In the genomic region with DNA sequence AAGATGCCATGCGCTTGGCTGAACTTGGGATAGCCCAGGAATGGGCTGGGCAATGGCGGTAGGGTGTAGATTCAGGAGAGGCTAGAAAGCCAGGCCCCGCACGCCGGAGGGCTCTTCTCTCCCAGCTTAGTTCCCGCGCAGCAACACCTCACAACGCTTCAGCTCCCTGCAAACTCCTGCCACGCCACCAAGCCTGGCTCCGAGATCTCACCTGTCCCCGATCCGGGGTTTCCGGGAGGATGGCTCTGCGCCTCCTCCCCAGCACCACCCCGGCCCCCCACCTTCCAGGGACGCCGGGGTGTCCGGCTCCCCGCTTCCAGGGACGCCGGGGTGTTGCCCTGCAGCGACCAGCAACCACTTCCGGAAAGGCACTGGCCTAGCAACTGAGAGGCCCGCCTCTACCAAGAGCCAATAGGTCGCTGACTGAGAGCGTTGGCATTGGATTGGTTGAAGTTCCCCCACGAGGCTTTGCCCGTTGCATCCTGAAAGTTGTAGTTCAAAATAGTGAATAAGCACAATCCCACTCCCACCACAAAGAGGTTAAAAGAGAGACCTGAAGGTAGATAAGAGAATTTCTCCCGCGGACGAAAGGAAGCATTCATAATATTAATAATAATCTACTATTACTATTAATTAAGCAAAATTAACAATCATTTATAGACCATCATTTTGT, we compare ENCODE assay signal across 8 mouse cellular contexts. TPM values are rescaled to one million over a fixed set of nuclear protein-coding genes. Genes with fewer than 3 reads are reported as not detected.
A peak's percentile ranks its signal among the peaks of the same experiment; 100 is the strongest.
DNase-seq lines count a peak whose midpoint lies in the region; ATAC-seq lines count a peak whose summit lies in the region.

Gene Cep164 (minus strand): TSS at position 401 of the 673 bp plus-strand sequence.

- H3K4me2 ChIP-seq in heart, embryonic 13.5 days, result peak within 1 kb of the TSS; percentile 96
- H3K4me2 ChIP-seq in liver, embryonic 12.5 days, result peak within 1 kb of the TSS; percentile 92
- H3K4me2 ChIP-seq in stomach, embryonic 15.5 days, result peak within 1 kb of the TSS; percentile 77

- H3K27ac ChIP-seq in brown adipose tissue, adult 24 weeks (replicated peaks; ENCODE audit: low read depth, low read length), result no peak within 1 kb of the TSS
- peak within 1 kb of the TSS; percentile 77 for H3K27ac ChIP-seq in heart, embryonic 13.5 days (replicated peaks)
- H3K27ac ChIP-seq in liver, embryonic 12.5 days, result peak within 1 kb of the TSS; percentile 43; the same call in 1 of the 2 replicates
- H3K27ac ChIP-seq in stomach, embryonic 15.5 days, result peak within 1 kb of the TSS; percentile 88

- DNase-seq in CD4-positive, CD25-positive, alpha-beta regulatory T cell, adult 2 months (ENCODE audit: low read depth, low spot score), result peak; percentile 88
- peak; percentile 45 for DNase-seq in fat pad, adult 2 months (ENCODE audit: extremely low read depth, low read depth, low spot score)
- DNase-seq in kidney, postnatal 10 days, result peak; percentile 91
- DNase-seq in natural killer cell, adult 2 months (ENCODE audit: low spot score in 2 of 2), result peak; percentile 80 to 82

- no peaks in the 10 kb centered on the region for H3K27me3 ChIP-seq in heart, embryonic 13.5 days (replicated peaks)
- peaks cover 12% of the 10 kb centered on the region for H3K27me3 ChIP-seq in liver, embryonic 12.5 days (replicated peaks)
- H3K27me3 ChIP-seq in stomach, embryonic 15.5 days (replicated peaks), result no peaks in the 10 kb centered on the region

- H3K4me3 ChIP-seq in brown adipose tissue, adult 24 weeks (ENCODE audit: insufficient read depth, low read depth, low read length), result peak within 1 kb of the TSS; percentile 86
- H3K4me3 ChIP-seq in heart, embryonic 13.5 days, result peak within 1 kb of the TSS; percentile 78
- H3K4me3 ChIP-seq in liver, embryonic 12.5 days, result peak within 1 kb of the TSS; percentile 70
- peak within 1 kb of the TSS; percentile 93 for H3K4me3 ChIP-seq in stomach, embryonic 15.5 days (replicated peaks)

- peak; percentile 82 for ATAC-seq in heart, embryonic 13.5 days (ENCODE audit: extremely low read depth, insufficient number of reproducible peaks, low FRiP score, low TSS enrichment)
- ATAC-seq in liver, embryonic 12.5 days, result peak; percentile 95
- ATAC-seq in stomach, embryonic 15.5 days (ENCODE audit: insufficient read depth, low FRiP score, low read depth), result peak; percentile 96

- under 1% methylated on average over 31 of the region's 31 CpGs for WGBS in heart, embryonic 13.5 days
- WGBS in liver, embryonic 12.5 days (ENCODE audit: insufficient replicate concordance), result under 1% methylated on average over 31 of the region's 31 CpGs
- 1% methylated on average over 31 of the region's 31 CpGs for whole genome bisulfite sequencing in stomach, embryonic 15.5 days

- peaks cover 8% of the 10 kb centered on the region; the same call in 1 of the 2 replicates for H3K9me3 ChIP-seq in heart, embryonic 13.5 days
- peaks cover 9% of the 10 kb centered on the region; the same call in 1 of the 2 replicates for H3K9me3 ChIP-seq in liver, embryonic 12.5 days (replicated peaks)
- H3K9me3 ChIP-seq in stomach, embryonic 15.5 days, result 0 out of 2 replicates have a peak, but pooled peaks cover 3% of the 10 kb centered on the region

- H3K9ac ChIP-seq in heart, embryonic 13.5 days, result peak within 1 kb of the TSS; percentile 84
- H3K9ac ChIP-seq in liver, embryonic 12.5 days, result peak within 1 kb of the TSS; percentile 72
- H3K9ac ChIP-seq in stomach, embryonic 15.5 days, result peak within 1 kb of the TSS; percentile 55

- no peaks in the 10 kb centered on the region for H3K4me1 ChIP-seq in brown adipose tissue, adult 24 weeks (ENCODE audit: control insufficient read depth, insufficient read depth, insufficient read length, low read length)
- H3K4me1 ChIP-seq in heart, embryonic 13.5 days, result peaks cover 13% of the 10 kb centered on the region
- H3K4me1 ChIP-seq in liver, embryonic 12.5 days, result peaks cover 20% of the 10 kb centered on the region
- peaks cover 5% of the 10 kb centered on the region for H3K4me1 ChIP-seq in stomach, embryonic 15.5 days

- H3K36me3 ChIP-seq in heart, embryonic 13.5 days, result peaks cover 3% of the 10 kb centered on the region; the same call in 1 of the 2 replicates
- H3K36me3 ChIP-seq in liver, embryonic 12.5 days, result no peaks in the 10 kb centered on the region
- 0 out of 2 replicates have a peak, but pooled peaks cover 3% of the 10 kb centered on the region for H3K36me3 ChIP-seq in stomach, embryonic 15.5 days

RNA-seq across cellular contexts. Expression of gene Cep164, which starts in this region (rescaled TPM):
- polyA plus RNA-seq in brown adipose tissue, adult 24 weeks (2012; ENCODE audit: insufficient read depth, insufficient read length, missing spikeins), result 4.2 and 7.9 TPM in 2 replicates
- polyA plus RNA-seq in heart, embryonic 13.5 days (2015; fragmentation: Nextera tagmentation; extraction: Ambion mirVana), result 13.0 and 14.4 TPM in 2 replicates
- 6.2 and 8.2 TPM in 2 replicates for polyA plus RNA-seq in liver, embryonic 12.5 days (2016; fragmentation: Nextera tagmentation; extraction: Ambion mirVana)
- 24.7 and 25.6 TPM in 2 replicates for polyA plus RNA-seq in stomach, embryonic 15.5 days (2015; fragmentation: Nextera tagmentation; extraction: Ambion mirVana)
